Mouse (Mus musculus) small intestine, adult 2 months (tissue): ENCODE measurements around the gene Rbms2. TPM values are rescaled to one million over a fixed set of nuclear protein-coding genes. Genes with fewer than 3 reads are reported as not detected.
A peak's percentile ranks its signal among the peaks of the same experiment; 100 is the strongest.

Experiments
- H3K27ac ChIP-seq: fragments of 200-500 bp; 2 replicates; pipeline ENCODE4 v1.5.1; 2012; ENCODE audit warnings: low read depth, low read length, control low read depth, inconsistent platforms; ENCODE audit not compliant: insufficient read depth
- H3K27me3 ChIP-seq: fragments of 200-500 bp; 2 replicates; pipeline ENCODE4 v1.6.1; 2012; ENCODE audit warnings: mild to moderate bottlenecking, moderate library complexity, low read length, inconsistent platforms; ENCODE audit not compliant: control insufficient read depth, insufficient read depth
- H3K36me3 ChIP-seq: fragments of 200-500 bp; 2 replicates; pipeline ENCODE4 v1.6.1; 2012; ENCODE audit warnings: mild to moderate bottlenecking, low read length, control low read depth, inconsistent platforms; ENCODE audit not compliant: control insufficient read depth, insufficient read depth
- H3K4me1 ChIP-seq: fragments of 200-500 bp; 2 replicates; pipeline ENCODE4 v1.6.1; 2012; ENCODE audit warnings: low read length, inconsistent platforms, mixed read lengths; ENCODE audit not compliant: control insufficient read depth, insufficient read depth, insufficient read length
- H3K4me3 ChIP-seq: fragments of 200-500 bp; 2 replicates; pipeline ENCODE4 v1.5.1; 2012; ENCODE audit warnings: low read depth, mild to moderate bottlenecking, control low read depth, inconsistent platforms, low read length, moderate library complexity
- CTCF ChIP-seq: fragments of 200-500 bp; IDR thresholded peaks from 2 replicates; pipeline ENCODE4 v1.5.1; 2012; ENCODE audit warnings: low read depth, mild to moderate bottlenecking, control low read depth, inconsistent platforms, low read length, moderate library complexity, mixed read lengths; ENCODE audit not compliant: insufficient replicate concordance, insufficient read length; ENCODE audit errors: extremely low read depth
- POLR2A ChIP-seq: fragments of 200-500 bp; IDR thresholded peaks from 2 replicates; pipeline ENCODE4 v1.6.1; 2012; ENCODE audit warnings: low read depth, mild to moderate bottlenecking, control low read depth, inconsistent platforms, low read length, moderate library complexity
- WGBS: fragments of 180-500 bp; shearing (Covaris S2); methylation state at CpG from one replicate; pipeline ENCODE4 v1.1.7; 2018; 5-methylcytosine and 5-hydroxymethylcytosine counted together
- polyA plus RNA-seq: library from polyadenylated mRNA; depleted of rRNA; stranded (reverse); fragments of >200 nt; gene quantifications from 2 replicates; pipeline ENCODE4 v1.2.3, GENCODE M21; 2012

The Rbms2 gene
- polyA plus RNA-seq, 1 experiment, result 34.9 TPM

DNA sequence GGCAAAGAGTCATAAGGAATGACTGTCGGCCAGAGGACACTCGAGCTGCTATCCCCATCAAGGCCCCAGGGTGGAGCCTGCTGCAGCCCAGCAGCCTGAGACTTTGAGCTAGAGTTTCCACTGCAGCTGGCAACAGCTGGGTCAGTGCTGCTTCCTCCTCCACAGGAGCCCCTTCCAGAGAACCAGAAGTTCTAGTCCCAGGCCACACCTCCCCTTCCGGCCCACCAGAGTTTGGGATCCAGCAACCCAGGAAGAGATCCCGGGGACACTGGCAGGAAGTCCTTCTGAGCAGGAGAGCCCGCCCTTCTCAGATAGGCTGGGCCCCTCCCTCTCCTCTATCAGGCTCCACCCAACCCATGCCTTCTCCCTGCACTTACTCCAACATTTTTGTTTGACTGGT is 30.5 kb downstream of the Rbms2 start:
- Histone ChIP-seq H3K36me3 (no peaks in the 10 kb centered on the region), H3K4me3 (peak overlapping the region; percentile 60), H3K27ac (peak overlapping the region; percentile 48), H3K27me3 (no peaks in the 10 kb centered on the region), H3K4me1 (peaks cover 5% of the 10 kb centered on the region; the same call in 1 of the 2 replicates)
- WGBS, result 1% methylated on average over 5 of the region's 5 CpGs
- TF ChIP-seq POLR2A, result 0 out of 2 replicates have a peak, but pooled peaks have one; percentile 22
- TF ChIP-seq CTCF, result peak; percentile 56; the same call in 1 of the 2 replicates

DNA sequence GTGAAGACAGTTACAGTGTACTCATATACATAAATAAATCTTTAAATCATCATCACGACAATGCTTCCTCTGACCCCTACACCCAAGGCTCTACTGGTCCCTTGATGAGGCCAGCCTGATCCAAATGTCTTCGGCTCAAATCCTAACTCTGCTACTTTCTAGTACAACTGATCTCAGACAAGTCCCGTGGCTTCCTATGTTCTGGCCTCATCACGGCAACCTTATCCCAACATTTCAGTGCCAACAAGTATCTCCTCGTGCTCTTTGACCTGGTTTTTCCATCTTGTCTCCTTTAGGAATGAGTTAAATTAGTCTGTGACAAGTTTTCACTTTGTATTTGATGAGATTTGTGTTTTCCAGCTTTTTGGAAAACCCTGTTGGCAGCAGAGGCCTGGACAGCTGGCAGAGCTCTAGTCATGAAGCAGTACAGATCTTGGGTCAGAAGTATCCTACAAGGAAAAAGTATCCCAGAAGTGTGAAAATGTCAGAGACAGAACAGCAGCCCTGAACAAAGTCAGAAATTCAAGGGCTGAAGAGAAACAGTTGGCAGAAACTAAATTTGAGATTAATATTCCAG is 31.2 kb downstream of the Rbms2 start:
- WGBS, result 79% methylated on average over 5 of the region's 5 CpGs
- Histone ChIP-seq H3K36me3 (no peaks in the 10 kb centered on the region), H3K27me3 (no peaks in the 10 kb centered on the region), H3K27ac (peak overlapping the region; percentile 48; the same call in 1 of the 2 replicates), H3K4me3 (no peak overlapping the region), H3K4me1 (peaks cover 5% of the 10 kb centered on the region; the same call in 1 of the 2 replicates)
- TF ChIP-seq CTCF (no peak), POLR2A (no peak)

DNA sequence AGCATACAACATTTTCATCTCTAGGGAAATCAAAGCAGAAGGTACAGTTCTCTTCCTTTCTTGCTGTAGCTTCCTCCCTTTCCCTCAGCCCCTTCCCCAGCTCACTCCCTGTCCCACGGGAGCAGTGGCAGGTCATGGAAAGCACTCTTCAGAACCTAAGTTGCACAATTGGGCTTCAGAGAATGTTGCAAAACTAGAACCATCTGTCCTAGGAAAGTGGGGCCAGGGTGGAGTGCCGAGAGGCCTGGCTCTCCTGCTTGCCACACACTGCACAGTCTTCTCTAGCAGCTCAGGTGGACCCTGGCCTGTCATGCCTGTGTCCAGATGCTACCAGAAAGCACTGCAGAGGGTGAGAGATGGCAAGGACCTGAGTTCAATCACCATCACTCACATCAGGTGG is 35.1 kb downstream of the Rbms2 start:
- no peak overlapping the region for H3K27ac ChIP-seq
- WGBS, result 86% methylated on average over 2 of the region's 2 CpGs
- TF ChIP-seq POLR2A (no peak), CTCF (no peak)

DNA sequence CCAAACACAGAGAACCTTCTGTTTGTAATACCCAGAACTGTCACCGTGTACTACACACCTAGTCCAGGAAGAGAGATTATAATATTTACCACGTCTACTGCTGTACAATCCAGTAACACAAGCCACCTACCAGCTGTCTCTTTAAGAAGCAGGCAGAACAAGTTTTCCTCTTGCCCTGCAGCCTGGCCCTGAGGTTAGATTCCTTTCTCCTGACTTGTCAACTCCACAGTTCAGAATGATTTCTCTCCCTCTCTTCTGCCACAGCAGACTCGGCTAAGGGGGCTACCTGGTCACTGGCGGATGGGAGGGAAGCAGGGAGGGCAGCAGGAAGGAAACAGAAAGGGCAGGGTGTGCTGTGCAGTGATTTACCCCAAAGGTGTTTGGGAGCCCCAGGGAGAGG is 36.4 kb downstream of the Rbms2 start:
- no peak for TF ChIP-seq POLR2A
- no peak for TF ChIP-seq CTCF
- 55% methylated on average over 4 of the region's 4 CpGs for WGBS
- Histone ChIP-seq H3K27me3 (no peaks in the 10 kb centered on the region), H3K27ac (no peak overlapping the region), H3K36me3 (0 out of 2 replicates have a peak, but pooled peaks cover 5% of the 10 kb centered on the region), H3K4me3 (no peak overlapping the region), H3K4me1 (no peaks in the 10 kb centered on the region)

More for the DNA sequence above, 35.1 kb downstream of the Rbms2 start:
- Histone ChIP-seq H3K27me3 (no peaks in the 10 kb centered on the region), H3K36me3 (0 out of 2 replicates have a peak, but pooled peaks cover 4% of the 10 kb centered on the region), H3K4me3 (no peak overlapping the region), H3K4me1 (peaks cover 4% of the 10 kb centered on the region; the same call in 1 of the 2 replicates)

DNA sequence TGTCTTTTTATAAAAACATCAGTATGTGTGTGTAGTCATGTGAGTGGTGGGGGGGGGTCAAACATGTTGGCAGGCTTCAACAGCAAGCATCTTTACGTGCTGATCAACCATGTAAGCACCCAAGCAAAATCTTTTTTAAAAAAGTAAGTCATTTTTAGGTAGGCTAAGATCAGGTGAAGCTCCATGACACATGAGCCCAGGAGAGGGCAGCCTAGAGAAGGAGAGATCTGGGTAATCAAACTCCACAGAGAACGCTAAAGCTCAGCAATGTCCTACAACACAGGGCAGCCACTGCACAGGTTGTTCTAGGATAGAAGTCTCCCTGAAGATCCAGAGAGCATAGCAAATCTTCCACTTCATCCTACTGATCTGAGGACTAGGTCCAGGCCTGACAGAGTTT is 37.9 kb downstream of the Rbms2 start:
- WGBS, result 63% methylated on average over 2 of the region's 2 CpGs
- no peak overlapping the region for H3K4me3 ChIP-seq
- H3K27ac ChIP-seq, result no peak overlapping the region
- H3K4me1 ChIP-seq, result no peaks in the 10 kb centered on the region
- TF ChIP-seq CTCF (no peak), POLR2A (no peak)
- H3K27me3 ChIP-seq, result no peaks in the 10 kb centered on the region
- peaks cover 16% of the 10 kb centered on the region for H3K36me3 ChIP-seq

DNA sequence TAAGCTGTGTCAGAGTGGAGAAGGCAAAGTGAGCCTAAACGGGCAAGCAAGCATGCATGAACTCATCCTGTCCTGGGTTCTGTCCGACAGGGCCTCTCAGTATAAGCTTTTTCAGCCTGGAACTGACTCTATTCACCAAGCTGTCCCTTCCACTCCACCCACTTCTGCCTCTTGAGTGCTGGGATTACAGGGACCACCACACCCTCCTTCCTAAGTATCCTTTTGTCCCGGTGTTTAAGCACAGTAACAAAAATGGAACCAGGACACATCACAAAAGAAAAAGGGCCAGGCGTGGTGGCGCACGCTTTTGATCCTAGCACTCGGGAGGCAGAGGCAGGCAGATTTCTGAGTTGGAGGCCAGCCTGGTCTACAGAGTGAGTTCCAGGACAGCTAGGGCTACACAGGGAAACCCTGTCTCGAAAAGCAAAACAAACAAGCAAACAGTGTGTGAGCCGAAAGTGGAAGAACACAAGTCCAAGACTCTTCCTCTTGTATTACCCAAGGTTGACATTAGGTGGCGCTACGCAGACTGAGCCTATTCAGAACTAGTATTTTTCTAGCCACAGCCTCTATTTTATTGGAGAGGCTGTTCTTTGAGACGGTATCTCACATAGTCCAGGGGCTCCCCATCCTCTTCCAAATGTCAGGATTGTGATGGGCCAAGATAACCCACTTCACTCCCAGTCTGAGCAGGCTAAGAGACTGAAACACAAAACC is 39.7 kb downstream of the Rbms2 start:
- no peak overlapping the region for H3K4me3 ChIP-seq
- no peaks in the 10 kb centered on the region for H3K27me3 ChIP-seq
- 58% methylated on average over 12 of the region's 12 CpGs for WGBS
- peaks cover 16% of the 10 kb centered on the region for H3K36me3 ChIP-seq
- TF ChIP-seq CTCF (no peak), POLR2A (no peak)
- no peak overlapping the region for H3K27ac ChIP-seq
- H3K4me1 ChIP-seq, result no peaks in the 10 kb centered on the region

DNA sequence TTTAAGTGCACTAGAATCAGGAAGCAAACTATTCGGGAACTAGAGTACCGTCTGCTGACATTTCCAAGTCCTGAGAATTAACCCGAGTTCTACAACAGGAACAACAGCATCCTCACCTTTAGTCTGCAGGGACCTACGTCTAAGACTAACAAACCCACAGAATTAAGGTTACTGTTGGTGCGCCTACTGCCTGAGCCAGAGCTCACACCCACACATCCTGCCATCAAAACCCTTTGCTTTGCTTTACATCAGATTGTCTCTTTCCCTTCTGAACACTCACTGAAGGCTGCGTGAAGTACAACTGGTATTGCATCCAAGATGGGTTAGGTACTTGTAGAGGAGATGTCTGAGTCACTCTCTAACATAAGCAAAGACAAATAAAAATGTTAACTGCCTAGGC is 44.7 kb downstream of the Rbms2 start:
- TF ChIP-seq POLR2A (no peak), CTCF (no peak)
- H3K36me3 ChIP-seq, result peaks cover 16% of the 10 kb centered on the region
- no peaks in the 10 kb centered on the region for H3K27me3 ChIP-seq
- H3K27ac ChIP-seq, result no peak overlapping the region
- 85% methylated on average over 6 of the region's 6 CpGs for WGBS
- peaks cover 4% of the 10 kb centered on the region for H3K4me1 ChIP-seq
- no peak overlapping the region for H3K4me3 ChIP-seq
